Comparison of ENCODE assay signal across 16 mouse cellular contexts in the genomic region with DNA sequence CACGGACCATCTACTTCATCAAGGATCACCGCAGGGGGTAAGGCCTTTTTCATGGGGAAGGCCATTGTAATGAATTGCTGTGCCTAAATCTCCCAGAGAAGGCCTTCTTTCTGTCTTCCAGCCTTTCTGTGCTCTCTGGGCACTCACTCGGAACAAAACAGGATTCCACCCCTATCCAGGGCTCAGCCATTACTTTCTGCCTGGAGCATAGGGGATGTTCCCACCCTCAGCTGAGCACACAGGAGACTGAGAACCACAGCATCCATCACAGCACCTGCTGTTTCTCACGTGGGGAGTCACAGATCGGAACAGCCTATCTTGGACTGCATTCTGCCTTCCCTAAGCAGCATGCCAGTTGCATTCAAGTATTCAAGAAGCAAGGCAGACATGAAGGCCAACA.
"Had no signal": no experiment of that assay in that cellular context is flagged by ENCODE, and none has a peak within 500 bp of the region (broad histone marks: within the 10 kb centered on the region; RNA-seq: fewer than 3 reads in every experiment).

No protein-coding gene starts in this region.

- ATAC-seq: midbrain, embryonic 16.5 days had no signal

- H3K27me3 ChIP-seq: midbrain, embryonic 12.5 days; stomach, embryonic 15.5 days had no signal

- H3K4me1 ChIP-seq: midbrain, embryonic 10.5 days; midbrain, embryonic 12.5 days; stomach, embryonic 15.5 days had no signal

- H3K27ac ChIP-seq: liver, embryonic 14.5 days; midbrain, embryonic 10.5 days; midbrain, embryonic 12.5 days; stomach, embryonic 15.5 days; stomach, postnatal 0 days had no signal

- H3K4me2 ChIP-seq: lung, embryonic 14.5 days; midbrain, embryonic 12.5 days; stomach, embryonic 15.5 days had no signal

- H3K36me3 ChIP-seq: midbrain, embryonic 10.5 days; midbrain, embryonic 12.5 days; stomach, embryonic 15.5 days had no signal

- H3K9me3 ChIP-seq: midbrain, embryonic 10.5 days; midbrain, embryonic 12.5 days; stomach, embryonic 15.5 days had no signal

- H3K9ac ChIP-seq: liver, embryonic 14.5 days; lung, embryonic 14.5 days; midbrain, embryonic 12.5 days; stomach, embryonic 15.5 days had no signal

- H3K4me3 ChIP-seq: midbrain, embryonic 10.5 days; midbrain, embryonic 12.5 days; myocyte; stomach, embryonic 15.5 days had no signal

- DNase-seq: lung, adult 18-20 months; lung, embryonic 14.5 days; lung, postnatal 10 days; lung, postnatal 4 days; midbrain, embryonic 14.5 days; right cerebral cortex, postnatal 14 days; thymus, adult 2 months; thymus, postnatal 25 days; thymus, postnatal 4 days had no signal
